Mouse (Mus musculus) small intestine, adult 2 months (tissue): ENCODE data around the gene Dpp6. TPM values are rescaled to one million over a fixed set of nuclear protein-coding genes. Genes with fewer than 3 reads are reported as not detected.

Experiments used
- H3K27ac ChIP-seq: fragments of 200-500 bp; 2 replicates; pipeline ENCODE4 v1.5.1; 2012; ENCODE audit warnings: low read depth, low read length, control low read depth, inconsistent platforms; ENCODE audit not compliant: insufficient read depth
- H3K27me3 ChIP-seq: fragments of 200-500 bp; 2 replicates; pipeline ENCODE4 v1.6.1; 2012; ENCODE audit warnings: mild to moderate bottlenecking, moderate library complexity, low read length, inconsistent platforms; ENCODE audit not compliant: control insufficient read depth, insufficient read depth
- H3K36me3 ChIP-seq: fragments of 200-500 bp; 2 replicates; pipeline ENCODE4 v1.6.1; 2012; ENCODE audit warnings: mild to moderate bottlenecking, low read length, control low read depth, inconsistent platforms; ENCODE audit not compliant: control insufficient read depth, insufficient read depth
- H3K4me1 ChIP-seq: fragments of 200-500 bp; 2 replicates; pipeline ENCODE4 v1.6.1; 2012; ENCODE audit warnings: low read length, inconsistent platforms, mixed read lengths; ENCODE audit not compliant: control insufficient read depth, insufficient read depth, insufficient read length
- H3K4me3 ChIP-seq: fragments of 200-500 bp; 2 replicates; pipeline ENCODE4 v1.5.1; 2012; ENCODE audit warnings: low read depth, mild to moderate bottlenecking, control low read depth, inconsistent platforms, low read length, moderate library complexity
- CTCF ChIP-seq: fragments of 200-500 bp; IDR thresholded peaks from 2 replicates; pipeline ENCODE4 v1.5.1; 2012; ENCODE audit warnings: low read depth, mild to moderate bottlenecking, control low read depth, inconsistent platforms, low read length, moderate library complexity, mixed read lengths; ENCODE audit not compliant: insufficient replicate concordance, insufficient read length; ENCODE audit errors: extremely low read depth
- POLR2A ChIP-seq: fragments of 200-500 bp; IDR thresholded peaks from 2 replicates; pipeline ENCODE4 v1.6.1; 2012; ENCODE audit warnings: low read depth, mild to moderate bottlenecking, control low read depth, inconsistent platforms, low read length, moderate library complexity
- WGBS: fragments of 180-500 bp; shearing (Covaris S2); methylation state at CpG from one replicate; pipeline ENCODE4 v1.1.7; 2018; 5-methylcytosine and 5-hydroxymethylcytosine counted together
- polyA plus RNA-seq: library from polyadenylated mRNA; depleted of rRNA; stranded (reverse); fragments of >200 nt; gene quantifications from 2 replicates; pipeline ENCODE4 v1.2.3, GENCODE M21; 2012

The Dpp6 gene
- polyA plus RNA-seq, 1 experiment = 0.41 TPM

DNA sequence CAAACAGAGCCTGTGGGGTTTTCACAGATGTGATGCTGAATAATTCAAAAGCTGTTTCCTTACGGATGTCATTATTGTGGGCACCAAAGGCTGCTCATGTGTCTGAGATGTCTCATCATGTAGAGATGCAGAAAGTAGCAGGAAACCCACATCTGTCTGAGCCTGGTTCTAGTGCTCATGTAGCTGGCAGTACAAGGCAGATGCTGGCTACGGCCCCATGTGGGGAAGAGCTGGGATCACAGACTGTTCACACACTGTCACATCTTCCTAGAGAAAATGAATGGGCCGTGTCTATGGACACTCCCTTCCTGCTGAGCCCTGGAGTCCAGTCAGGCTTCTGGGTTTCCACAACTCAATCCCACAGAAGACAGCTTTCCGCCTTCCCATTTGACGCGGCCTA is 885.5 kb downstream of the Dpp6 start:
- H3K27ac ChIP-seq = no peak overlapping the region
- no peaks in the 10 kb centered on the region for H3K36me3 ChIP-seq
- WGBS = 85% methylated on average over 6 of the region's 6 CpGs
- TF ChIP-seq CTCF (no peak), POLR2A (no peak)
- no peak overlapping the region for H3K4me3 ChIP-seq
- no peaks in the 10 kb centered on the region for H3K27me3 ChIP-seq
- no peaks in the 10 kb centered on the region; the same call in 1 of the 2 replicates for H3K4me1 ChIP-seq

GRCm38 (mm10) chr5:27705020-27705419 is 888.0 kb downstream of the Dpp6 start:
- H3K4me1 ChIP-seq = peaks cover 3% of the 10 kb centered on the region; the same call in 1 of the 2 replicates
- no peaks in the 10 kb centered on the region for H3K27me3 ChIP-seq
- no peak for TF ChIP-seq POLR2A
- H3K4me3 ChIP-seq = no peak overlapping the region
- H3K36me3 ChIP-seq = no peaks in the 10 kb centered on the region
- no peak overlapping the region for H3K27ac ChIP-seq

DNA sequence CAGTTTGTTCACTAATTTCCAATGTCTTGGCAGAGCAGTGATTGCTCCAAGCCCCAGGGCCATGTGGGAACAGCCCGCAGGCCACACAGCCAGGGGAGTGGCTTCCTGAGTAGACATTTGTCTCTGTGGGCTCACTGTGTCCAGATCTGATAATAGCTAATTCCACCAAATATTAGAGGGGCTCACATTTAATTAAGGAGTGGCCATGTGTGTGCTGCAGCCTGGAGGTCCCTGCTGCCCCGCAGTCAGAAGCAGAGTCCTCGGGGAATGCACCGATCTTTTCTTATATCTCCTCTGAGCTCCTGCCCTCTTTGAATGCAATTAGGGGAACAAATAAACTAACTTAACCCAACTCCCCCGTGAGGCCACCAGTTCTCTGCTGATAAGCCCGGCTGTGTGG is 889.5 kb downstream of the Dpp6 start:
- Histone ChIP-seq H3K4me1 (peaks cover 5% of the 10 kb centered on the region; the same call in 1 of the 2 replicates), H3K27me3 (no peaks in the 10 kb centered on the region), H3K27ac (no peak overlapping the region), H3K36me3 (no peaks in the 10 kb centered on the region), H3K4me3 (no peak overlapping the region)
- TF ChIP-seq CTCF (no peak), POLR2A (no peak)
- WGBS = 22% methylated on average over 6 of the region's 6 CpGs

GRCm38 (mm10) chr5:27707283-27707682 is 890.3 kb downstream of the Dpp6 start:
- no peaks in the 10 kb centered on the region for H3K27me3 ChIP-seq
- H3K36me3 ChIP-seq = no peaks in the 10 kb centered on the region
- peaks cover 5% of the 10 kb centered on the region; the same call in 1 of the 2 replicates for H3K4me1 ChIP-seq
- TF ChIP-seq POLR2A (no peak), CTCF (no peak)
- H3K4me3 ChIP-seq = no peak overlapping the region
- H3K27ac ChIP-seq = no peak overlapping the region

DNA sequence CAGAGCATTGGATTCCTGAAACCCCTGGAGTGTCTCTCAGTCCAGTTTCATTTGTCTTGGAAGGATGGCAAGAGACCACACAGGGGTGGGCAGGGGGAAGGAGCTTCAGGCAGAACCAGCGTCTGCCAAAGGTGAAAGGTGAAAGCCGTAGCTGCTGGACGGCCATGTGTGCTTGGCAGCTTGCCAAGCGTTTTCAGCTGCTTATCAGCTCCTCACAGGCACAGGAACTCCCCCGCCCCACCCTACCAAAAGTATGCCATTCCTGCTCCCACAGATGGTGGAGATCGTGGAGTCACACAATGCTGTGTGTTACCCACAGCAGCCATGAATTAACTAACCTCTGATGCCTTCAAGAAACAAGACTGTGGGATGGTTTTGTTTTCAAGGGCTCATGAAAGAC is 891.2 kb downstream of the Dpp6 start:
- 8% methylated on average over 6 of the region's 6 CpGs for WGBS
- TF ChIP-seq CTCF (no peak), POLR2A (no peak)
- no peaks in the 10 kb centered on the region for H3K27me3 ChIP-seq
- H3K27ac ChIP-seq = no peak overlapping the region
- H3K36me3 ChIP-seq = no peaks in the 10 kb centered on the region
- H3K4me1 ChIP-seq = peaks cover 5% of the 10 kb centered on the region; the same call in 1 of the 2 replicates
- H3K4me3 ChIP-seq = no peak overlapping the region

DNA sequence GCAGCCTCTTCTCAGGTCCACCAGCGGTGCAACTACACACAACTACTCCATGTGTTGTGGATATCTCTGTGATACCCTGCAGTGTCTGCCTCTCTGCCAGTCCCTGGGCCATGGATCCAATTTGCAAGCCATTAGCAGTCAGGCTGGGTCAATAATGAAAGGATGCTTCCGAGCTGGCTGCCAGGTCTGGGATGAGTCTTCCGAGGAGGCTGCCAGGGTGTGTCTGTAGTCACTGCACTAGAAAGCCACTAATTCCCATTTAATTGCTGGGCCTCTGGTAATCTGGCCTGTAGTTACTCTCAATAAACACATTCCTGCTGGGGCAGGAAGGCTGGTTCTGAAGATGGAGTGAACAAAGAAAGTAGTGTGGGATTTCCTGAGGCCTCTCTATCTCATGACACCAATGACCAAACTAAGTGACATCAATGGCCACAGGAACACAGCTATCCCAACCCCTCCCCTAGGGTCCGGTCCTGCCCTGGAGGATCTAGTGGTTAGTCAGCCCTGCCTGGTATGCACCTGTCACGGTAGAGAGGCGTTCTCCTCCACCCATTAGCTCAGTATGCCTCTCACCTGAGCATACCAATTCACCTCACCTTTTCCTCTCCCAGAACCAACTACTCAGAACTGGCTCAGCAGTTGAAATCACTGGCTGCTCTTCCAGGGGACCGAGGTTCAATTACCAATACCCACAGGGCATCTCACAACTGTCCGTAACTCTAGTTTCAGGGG is 894.6 kb downstream of the Dpp6 start:
- Histone ChIP-seq H3K27ac (no peak overlapping the region), H3K27me3 (no peaks in the 10 kb centered on the region), H3K36me3 (no peaks in the 10 kb centered on the region), H3K4me3 (no peak overlapping the region), H3K4me1 (peaks cover 5% of the 10 kb centered on the region; the same call in 1 of the 2 replicates)
- no peak for TF ChIP-seq CTCF
- TF ChIP-seq POLR2A = no peak
- 67% methylated on average over 8 of the region's 8 CpGs for WGBS

GRCm38 (mm10) chr5:27714356-27714755 is 897.4 kb downstream of the Dpp6 start:
- H3K27me3 ChIP-seq = no peaks in the 10 kb centered on the region
- H3K27ac ChIP-seq = no peak overlapping the region
- H3K4me3 ChIP-seq = no peak overlapping the region
- TF ChIP-seq CTCF (no peak), POLR2A (no peak)
- WGBS = 77% methylated on average over 9 of the region's 9 CpGs
- H3K36me3 ChIP-seq = no peaks in the 10 kb centered on the region
- H3K4me1 ChIP-seq = peaks cover 3% of the 10 kb centered on the region; the same call in 1 of the 2 replicates

GRCm38 (mm10) chr5:27716026-27716425 is 899.0 kb downstream of the Dpp6 start:
- Histone ChIP-seq H3K36me3 (no peaks in the 10 kb centered on the region), H3K4me3 (no peak overlapping the region), H3K27ac (no peak overlapping the region), H3K27me3 (no peaks in the 10 kb centered on the region), H3K4me1 (no peaks in the 10 kb centered on the region)
- TF ChIP-seq CTCF (no peak), POLR2A (no peak)
- WGBS = 83% methylated on average over 4 of the region's 4 CpGs
